Mouse (Mus musculus) cerebellum, adult 18-20 months (tissue): ENCODE results near the gene Pacsin2.
"Not testable (repeated sequence)": the region's sequence is repeated elsewhere in the genome, so short reads cannot be mapped to it uniquely, and the experiment has no call there.

Experiments used
- DNase-seq, 2 experiments: peaks; one replicate each; pipeline ENCODE4 v3.0.0; 2021

Pacsin2 gene

GRCm38 (mm10) chr15:83464083-83464904, at the start of gene Pacsin2:
Gene Pacsin2, minus strand, starts transcription at chr15:83464606.
- DNase-seq = peak; percentile 81 to 83

GRCm38 (mm10) chr15:83512489-83513281, 48.3 kb upstream of the Pacsin2 start:
- no peak for DNase-seq

- DNase-seq = peak; percentile 91 to 94
Measured at GRCm38 (mm10) chr15:83510805-83511405, 46.5 kb upstream of the Pacsin2 start, which contains the start of gene Ttll1. Gene Ttll1, minus strand, starts transcription at chr15:83510893.

- DNase-seq = no peak
Measured at GRCm38 (mm10) chr15:83509950-83510804, 45.8 kb upstream of the Pacsin2 start.

GRCm38 (mm10) chr15:83501483-83501882, 37.1 kb upstream of the Pacsin2 start:
- DNase-seq = not testable (repeated sequence)

- DNase-seq = no peak
Measured at GRCm38 (mm10) chr15:83500352-83500751, 35.9 kb upstream of the Pacsin2 start.

GRCm38 (mm10) chr15:83499211-83499755, 34.9 kb upstream of the Pacsin2 start:
- no peak for DNase-seq

- no peak for DNase-seq
Measured at GRCm38 (mm10) chr15:83497299-83497698, 32.9 kb upstream of the Pacsin2 start.

- DNase-seq = no peak
Measured at GRCm38 (mm10) chr15:83495787-83496367, 31.5 kb upstream of the Pacsin2 start.

- DNase-seq = no peak
Measured at GRCm38 (mm10) chr15:83495195-83495594, 30.8 kb upstream of the Pacsin2 start.

GRCm38 (mm10) chr15:83494572-83494920, 30.1 kb upstream of the Pacsin2 start:
- no peak for DNase-seq

- no peak for DNase-seq
Measured at GRCm38 (mm10) chr15:83493856-83494571, 29.6 kb upstream of the Pacsin2 start.

- no peak for DNase-seq
Measured at GRCm38 (mm10) chr15:83491891-83492290, 27.5 kb upstream of the Pacsin2 start.

GRCm38 (mm10) chr15:83489471-83489870, 25.1 kb upstream of the Pacsin2 start:
- DNase-seq = no peak

GRCm38 (mm10) chr15:83487477-83488115, 23.2 kb upstream of the Pacsin2 start:
- DNase-seq = no peak

GRCm38 (mm10) chr15:83484311-83484710, 19.9 kb upstream of the Pacsin2 start:
- no peak for DNase-seq

GRCm38 (mm10) chr15:83483482-83483881, 19.1 kb upstream of the Pacsin2 start:
- no peak for DNase-seq

GRCm38 (mm10) chr15:83482645-83483224, 18.3 kb upstream of the Pacsin2 start:
- no peak for DNase-seq

- no peak for DNase-seq
Measured at GRCm38 (mm10) chr15:83481236-83481780, 16.9 kb upstream of the Pacsin2 start.

GRCm38 (mm10) chr15:83479818-83480217, 15.4 kb upstream of the Pacsin2 start:
- no peak for DNase-seq
